Mouse (Mus musculus): ENCODE data around the gene Sorbs1.

- TF ChIP-seq CTCF (IDR thresholded peaks at IDR 0.05; ENCODE audit: low read depth), result no peak
- TF ChIP-seq EP300 (optimal IDR thresholded peaks at IDR 0.05), result no peak
Observed at GRCm38 (mm10) chr19:40284704-40285103, 228.9 kb downstream of the Sorbs1 start.

Data from stomach, postnatal 0 days (tissue).